Mouse (Mus musculus) R1 (cell line): ENCODE results near the gene Hoxb4.

Source experiments
- DNase-seq: peaks from one replicate; pipeline ENCODE4 v3.0.0-alpha.2; 2018; ENCODE audit warnings: low read depth, low spot score

Gene Hoxb4

GRCm38 (mm10) chr11:96284774-96285734 is 33.0 kb upstream of the Hoxb4 start:
- DNase-seq: no peak

- no peak for DNase-seq
Observed at GRCm38 (mm10) chr11:96285771-96286738, 32.0 kb upstream of the Hoxb4 start, which contains the start of gene Hoxb7. TSS of gene Hoxb7 (plus strand) at chr11:96286623.

- no peak for DNase-seq
Observed at GRCm38 (mm10) chr11:96286739-96287385, 31.2 kb upstream of the Hoxb4 start.

- DNase-seq: no peak
Observed at GRCm38 (mm10) chr11:96287411-96287810, 30.7 kb upstream of the Hoxb4 start.

GRCm38 (mm10) chr11:96288455-96289221 is 29.4 kb upstream of the Hoxb4 start:
- no peak for DNase-seq

GRCm38 (mm10) chr11:96289293-96289692 is 28.8 kb upstream of the Hoxb4 start:
- DNase-seq: no peak

GRCm38 (mm10) chr11:96289837-96290236 is 28.2 kb upstream of the Hoxb4 start:
- DNase-seq: no peak

- DNase-seq: no peak
Observed at GRCm38 (mm10) chr11:96290705-96291355, 27.2 kb upstream of the Hoxb4 start.

- peak; percentile 44 for DNase-seq
Observed at GRCm38 (mm10) chr11:96291681-96292564, 26.1 kb upstream of the Hoxb4 start, which contains the start of gene Hoxb6. TSS of gene Hoxb6 (plus strand) at chr11:96292476.

- no peak for DNase-seq
Observed at GRCm38 (mm10) chr11:96292565-96293301, 25.3 kb upstream of the Hoxb4 start.

GRCm38 (mm10) chr11:96293302-96293921 is 24.7 kb upstream of the Hoxb4 start:
- DNase-seq: no peak

GRCm38 (mm10) chr11:96294245-96295091 is 23.6 kb upstream of the Hoxb4 start:
- peak; percentile 88 for DNase-seq

- no peak for DNase-seq
Observed at GRCm38 (mm10) chr11:96295092-96295835, 22.8 kb upstream of the Hoxb4 start.

GRCm38 (mm10) chr11:96296997-96297396 is 21.1 kb upstream of the Hoxb4 start:
- no peak for DNase-seq

- no peak for DNase-seq
Observed at GRCm38 (mm10) chr11:96297428-96297827, 20.6 kb upstream of the Hoxb4 start.

GRCm38 (mm10) chr11:96297968-96298635 is 20.0 kb upstream of the Hoxb4 start:
- no peak for DNase-seq
